ENCODE assay signal across 27 mouse cellular contexts in genomic region chr6:84269023-84269422, GRCm38 (mm10).
A peak's percentile ranks its signal among the peaks of the same experiment; 100 is the strongest.
DNase-seq lines count a peak whose midpoint lies in the region; ATAC-seq and TF ChIP-seq lines count a peak whose summit lies in the region.
"Had no signal": no experiment of that assay in that cellular context is flagged by ENCODE, and none has a peak within 500 bp of the region (broad histone marks: within the 10 kb centered on the region; RNA-seq: fewer than 3 reads in every experiment).

No protein-coding gene starts in this region.

- in situ Hi-C loops in ES-E14 (cut with MboI; ENCODE audit: low sequenced_read_pairs in 2 of 2, unreplicated experiment in 2 of 2), result no loop called here

- no peaks in the 10 kb centered on the region for H3K36me3 ChIP-seq in heart, embryonic 12.5 days
- no peaks in the 10 kb centered on the region for H3K36me3 ChIP-seq in liver, adult 2 months (ENCODE audit: control insufficient read depth, insufficient read depth, low read length)
- no peaks in the 10 kb centered on the region for H3K36me3 ChIP-seq in ES-E14 (ENCODE audit: control insufficient read depth, insufficient read depth, low read length, poor library complexity, severe bottlenecking)
- H3K36me3 ChIP-seq in limb, embryonic 10.5 days, result no peaks in the 10 kb centered on the region
- H3K36me3 ChIP-seq: embryonic facial prominence, embryonic 12.5 days; forebrain, embryonic 12.5 days; hindbrain, embryonic 10.5 days; intestine, embryonic 15.5 days; liver, embryonic 13.5 days; lung, embryonic 15.5 days; midbrain, embryonic 15.5 days; neural tube, embryonic 12.5 days had no signal

- peaks cover 10% of the 10 kb centered on the region for H3K27me3 ChIP-seq in heart, embryonic 12.5 days (replicated peaks)
- no peaks in the 10 kb centered on the region for H3K27me3 ChIP-seq in liver, adult 2 months (ENCODE audit: control insufficient read depth, insufficient read depth, low read length)
- H3K27me3 ChIP-seq in limb, embryonic 10.5 days (ENCODE audit: low read depth, poor library complexity, severe bottlenecking), result peaks cover 10% of the 10 kb centered on the region; the same call in 1 of the 2 replicates
- H3K27me3 ChIP-seq: embryonic facial prominence, embryonic 12.5 days; forebrain, embryonic 12.5 days; intestine, embryonic 15.5 days; lung, embryonic 15.5 days; midbrain, embryonic 15.5 days; neural tube, embryonic 12.5 days had no signal

- peak; percentile 91 for DNase-seq in heart, adult 11 months
- no peak for DNase-seq in liver, adult 2 months (ENCODE audit: extremely low read depth, low read depth, low spot score)
- DNase-seq in liver, result no peak
- no peak for DNase-seq in ES-E14 (ENCODE audit: low read depth, low spot score)
- DNase-seq in thymus, postnatal 14 days, result peak; percentile 54
- DNase-seq in cerebellum, postnatal 25 days, result no peak
- no peak for DNase-seq in limb, embryonic 10.5 days (ENCODE audit: low spot score)
- DNase-seq: adrenal gland, adult 8-10 months; cerebellum, adult 11-12 months; cerebellum, postnatal 14 days; kidney, adult 9 months; kidney, postnatal 4 days; left cerebral cortex, postnatal 4 days; liver, embryonic 13.5 days; retina, postnatal 1 day had no signal

- TF ChIP-seq POLR2A in liver, adult 2 months (IDR thresholded peaks at IDR 0.05; ENCODE audit: extremely low read depth, insufficient read depth, low read length), result no peak

- H3K4me2 ChIP-seq in heart, embryonic 12.5 days, result no peak overlapping the region
- H3K4me2 ChIP-seq: embryonic facial prominence, embryonic 12.5 days; forebrain, embryonic 12.5 days; intestine, embryonic 15.5 days; liver, embryonic 13.5 days; lung, embryonic 15.5 days; midbrain, embryonic 15.5 days; neural tube, embryonic 12.5 days had no signal

- peak; percentile 56 for TF ChIP-seq CTCF in liver, adult 2 months (IDR thresholded peaks at IDR 0.05; ENCODE audit: low read depth, low read length)

- H3K4me1 ChIP-seq in heart, embryonic 12.5 days (replicated peaks), result peaks cover 10% of the 10 kb centered on the region
- H3K4me1 ChIP-seq in liver, adult 2 months (ENCODE audit: control insufficient read depth, insufficient read depth, low read length), result no peaks in the 10 kb centered on the region; the same call in 1 of the 2 replicates
- H3K4me1 ChIP-seq in ES-E14 (ENCODE audit: control insufficient read depth in 2 of 2, insufficient read depth in 2 of 2, low read length in 2 of 2, poor library complexity in 1 of 2), result no peaks in the 10 kb centered on the region
- peaks cover 67% of the 10 kb centered on the region for H3K4me1 ChIP-seq in limb, embryonic 10.5 days

- no peaks in the 10 kb centered on the region for H3K9me3 ChIP-seq in heart, embryonic 12.5 days (replicated peaks)
- no peaks in the 10 kb centered on the region for H3K9me3 ChIP-seq in ES-E14 (ENCODE audit: control insufficient read depth, insufficient read depth, low read depth, low read length)
- no peaks in the 10 kb centered on the region for H3K9me3 ChIP-seq in limb, embryonic 10.5 days (replicated peaks)
- H3K9me3 ChIP-seq: embryonic facial prominence, embryonic 12.5 days; forebrain, embryonic 12.5 days; hindbrain, embryonic 10.5 days; intestine, embryonic 15.5 days; liver, embryonic 13.5 days; lung, embryonic 15.5 days; midbrain, embryonic 15.5 days; neural tube, embryonic 12.5 days had no signal

- no peaks in the 10 kb centered on the region for H3K79me2 ChIP-seq in liver, adult 2 months (ENCODE audit: control insufficient read depth, insufficient read depth, low read length)

- 76% methylated on average over 3 of the region's 3 CpGs for WGBS in heart, embryonic 12.5 days
- 80% methylated on average over 3 of the region's 3 CpGs for WGBS in liver, adult 2 months
- 48% methylated on average over 3 of the region's 3 CpGs for WGBS in limb, embryonic 10.5 days

- H3K9ac ChIP-seq in heart, embryonic 12.5 days, result no peak overlapping the region
- H3K9ac ChIP-seq in liver, adult 2 months (ENCODE audit: low read depth, low read length), result no peak overlapping the region
- no peak overlapping the region for H3K9ac ChIP-seq in ES-E14 (ENCODE audit: insufficient read depth, low read depth, low read length, poor library complexity, severe bottlenecking)
- H3K9ac ChIP-seq: embryonic facial prominence, embryonic 12.5 days; forebrain, embryonic 12.5 days; intestine, embryonic 15.5 days; liver, embryonic 13.5 days; lung, embryonic 15.5 days; midbrain, embryonic 15.5 days; neural tube, embryonic 12.5 days had no signal

- ATAC-seq in heart, embryonic 12.5 days (ENCODE audit: insufficient number of reproducible peaks, low FRiP score), result no peak
- ATAC-seq: activated CD4-positive, CD25-positive, alpha-beta regulatory T cell, adult 4 months; hindbrain, embryonic 16.5 days; intestine, embryonic 15.5 days; midbrain, embryonic 15.5 days had no signal

- H3K4me3 ChIP-seq in heart, embryonic 12.5 days, result no peak overlapping the region
- no peak overlapping the region for H3K4me3 ChIP-seq in liver, adult 2 months (ENCODE audit: insufficient read depth, low read depth, low read length)
- no peak overlapping the region for H3K4me3 ChIP-seq in ES-E14 (ENCODE audit: insufficient read depth in 1 of 2, low read depth in 1 of 2, low read length in 2 of 2, poor library complexity in 1 of 2, severe bottlenecking in 1 of 2)
- H3K4me3 ChIP-seq in limb, embryonic 10.5 days, result no peak overlapping the region
- H3K4me3 ChIP-seq: embryonic facial prominence, embryonic 12.5 days; forebrain, embryonic 12.5 days; hindbrain, embryonic 10.5 days; intestine, embryonic 15.5 days; left cerebral cortex, adult 2 months; liver, embryonic 13.5 days; lung, embryonic 15.5 days; midbrain, embryonic 15.5 days; neural tube, embryonic 12.5 days had no signal

- no peak overlapping the region for H3K27ac ChIP-seq in heart, embryonic 12.5 days (ENCODE audit: poor library complexity, severe bottlenecking)
- H3K27ac ChIP-seq in liver, adult 2 months (replicated peaks; ENCODE audit: insufficient read depth, low read depth, low read length), result no peak overlapping the region
- no peak overlapping the region for H3K27ac ChIP-seq in ES-E14 (ENCODE audit: insufficient read depth, low read depth, low read length, poor library complexity, severe bottlenecking)
- H3K27ac ChIP-seq in limb, embryonic 10.5 days, result no peak overlapping the region
- H3K27ac ChIP-seq: embryonic facial prominence, embryonic 12.5 days; forebrain, embryonic 12.5 days; hindbrain, embryonic 10.5 days; intestine, embryonic 15.5 days; left cerebral cortex, adult 2 months; liver, embryonic 13.5 days; lung, embryonic 15.5 days; macrophage; midbrain, embryonic 15.5 days; neural tube, embryonic 12.5 days had no signal

TF ChIP-seq in ES-E14, 5 proteins besides CTCF, POLR2A, EP300 and RAD21:
- TF ChIP-seq ZC3H11A (IDR thresholded peaks at IDR 0.05; ENCODE audit: borderline replicate concordance, low read depth, low read length), result 0 out of 2 replicates have a peak, but pooled peaks have one; percentile 4
- no peak for TF ChIP-seq ZNF384 (IDR thresholded peaks at IDR 0.05; ENCODE audit: low read depth, low read length)

Comparison
In these comparisons a context has a peak if more than half of its experiments do, and no peak if none do; other contexts are left out.
1. DNase-seq: peak in heart, adult 11 months (single experiment) and thymus, postnatal 14 days (single experiment); none in liver, adult 2 months (single experiment), liver (single experiment), ES-E14 (single experiment), cerebellum, postnatal 25 days (0 of 2) and limb, embryonic 10.5 days (single experiment).